Mouse (Mus musculus): ENCODE results near the gene Grin2d.

Grin2d gene

DNA sequence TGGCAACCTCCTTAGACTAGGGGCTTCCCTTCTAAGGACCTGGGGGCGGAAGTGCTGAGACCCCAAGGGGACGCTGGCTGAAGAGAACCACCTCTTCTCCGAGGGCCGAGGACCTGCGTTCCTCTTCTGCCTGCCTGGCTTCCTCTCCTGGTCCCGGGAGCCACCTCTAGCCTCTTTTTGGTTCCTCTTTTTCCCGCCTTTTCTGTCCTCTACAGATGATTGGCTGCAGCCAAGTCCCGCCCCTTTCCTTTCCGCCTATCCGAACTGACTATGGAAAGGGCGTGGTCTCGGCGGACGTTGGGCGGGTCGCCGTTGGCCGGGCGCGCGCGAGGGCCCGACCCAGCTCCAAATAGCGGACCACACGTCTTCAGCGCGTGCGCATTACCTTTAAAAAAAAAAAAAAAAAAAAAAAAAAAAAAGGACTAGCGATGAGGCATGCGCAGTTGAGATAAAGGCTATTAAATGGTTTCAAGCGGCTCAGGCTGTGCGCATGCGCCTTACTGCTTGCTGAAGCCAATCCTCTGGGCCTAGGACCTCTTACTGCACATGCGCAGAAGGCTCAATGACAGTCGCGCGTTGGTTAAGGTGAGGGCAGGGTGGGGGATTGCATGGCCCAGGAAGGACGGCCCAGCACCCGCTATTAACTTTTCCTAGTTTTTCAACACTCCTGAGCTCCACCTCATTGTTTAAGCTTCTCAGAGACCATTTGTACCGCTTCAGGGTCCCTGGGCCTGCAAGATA is 18.5 kb upstream of the Grin2d start, which contains the start of the genes Syngr4 and Tmem143:
Gene Syngr4 (minus strand): TSS at position 198 of the 741 bp plus-strand sequence.
Gene Tmem143 (plus strand): TSS at position 425 of the 741 bp plus-strand sequence.
- peak; percentile 96 for DNase-seq

DNA sequence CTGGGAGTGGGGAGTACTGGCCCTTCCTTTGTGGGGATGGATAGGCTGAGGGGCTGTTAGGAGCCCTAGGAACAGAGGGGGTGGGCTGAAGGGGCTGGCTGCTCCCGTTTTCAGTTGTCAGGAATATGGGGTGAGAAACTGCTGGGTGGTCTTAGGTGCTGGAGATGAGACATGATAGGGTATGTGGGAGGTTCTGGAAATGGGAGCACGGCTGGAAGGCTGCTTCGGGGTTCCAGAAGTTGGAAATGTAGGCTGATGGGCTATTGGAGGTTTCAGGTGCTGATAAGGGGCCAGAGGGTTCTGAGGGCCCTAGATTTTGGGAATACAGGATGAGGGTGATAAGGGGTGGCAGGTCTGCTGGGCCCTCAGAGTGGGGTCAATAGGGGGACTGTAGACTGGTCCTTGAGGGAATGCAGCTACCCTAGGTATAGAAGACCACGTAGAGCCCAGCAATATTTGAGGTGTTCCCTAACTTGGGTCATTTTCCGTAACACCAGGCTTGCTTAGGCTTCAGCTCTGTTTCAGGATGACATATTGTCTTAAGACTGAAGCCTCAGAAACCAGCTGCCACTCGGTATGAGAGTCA is 17.8 kb upstream of the Grin2d start:
- no peak for DNase-seq

DNA sequence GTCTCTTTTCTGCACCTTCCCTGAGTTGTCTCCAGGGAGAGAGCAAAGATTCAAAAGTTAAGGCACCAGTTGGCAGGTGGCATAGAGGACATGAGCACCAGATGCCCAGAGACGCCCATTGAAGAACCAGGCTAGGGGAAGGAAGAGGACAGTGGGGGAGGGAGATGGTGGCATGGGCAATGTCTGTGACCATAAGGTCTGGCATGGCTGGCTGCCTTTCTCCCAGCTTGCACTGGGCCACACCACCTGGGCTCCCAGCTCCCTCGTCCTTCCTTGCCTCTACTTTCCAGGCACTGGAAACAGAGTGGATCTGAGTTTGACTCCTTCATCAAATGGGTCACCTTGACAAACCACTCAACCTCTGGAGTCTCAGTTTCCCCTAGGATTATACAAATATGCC is 14.5 kb upstream of the Grin2d start:
- DNase-seq: no peak

DNA sequence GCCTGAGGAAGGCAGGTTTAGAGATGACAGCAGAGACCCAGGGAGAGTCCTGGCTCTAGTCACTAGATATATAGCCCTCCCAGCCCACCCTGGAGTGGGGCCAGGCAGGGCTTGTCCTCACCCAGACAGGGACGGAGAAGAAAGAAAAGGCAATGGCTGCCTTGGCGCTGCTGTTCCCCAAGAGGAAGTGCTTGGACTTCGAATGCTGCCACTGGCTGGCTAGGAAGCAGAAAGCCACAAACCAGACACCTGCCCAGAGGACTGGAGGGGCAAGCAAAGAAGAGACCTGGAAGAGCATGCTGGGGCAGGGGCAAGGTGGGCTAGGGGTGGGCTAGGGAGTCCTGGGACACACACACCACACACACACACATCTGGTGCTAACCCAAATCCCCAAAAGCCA is 9.1 kb upstream of the Grin2d start:
- DNase-seq: no peak

DNA sequence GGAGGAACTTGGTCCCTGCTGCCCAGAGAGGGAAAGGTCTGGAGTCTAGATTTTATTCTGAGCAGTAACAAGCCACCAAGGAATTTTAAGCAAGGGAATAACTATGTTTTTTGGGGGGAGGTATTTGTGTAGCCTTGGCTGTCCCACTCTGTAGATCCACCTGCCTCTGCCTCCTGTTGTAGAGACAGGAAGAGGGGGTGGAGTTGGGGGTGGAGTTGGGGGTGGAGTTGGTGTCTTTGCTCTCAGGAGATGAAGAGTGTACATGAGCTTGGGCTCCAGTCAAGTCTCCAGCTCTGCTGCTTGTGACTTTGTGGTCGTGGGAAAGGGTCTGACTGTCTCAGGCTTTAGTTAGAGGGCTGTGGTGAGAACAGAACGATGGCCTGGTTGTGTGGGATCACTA is 2.8 kb upstream of the Grin2d start:
- DNase-seq: no peak

DNA sequence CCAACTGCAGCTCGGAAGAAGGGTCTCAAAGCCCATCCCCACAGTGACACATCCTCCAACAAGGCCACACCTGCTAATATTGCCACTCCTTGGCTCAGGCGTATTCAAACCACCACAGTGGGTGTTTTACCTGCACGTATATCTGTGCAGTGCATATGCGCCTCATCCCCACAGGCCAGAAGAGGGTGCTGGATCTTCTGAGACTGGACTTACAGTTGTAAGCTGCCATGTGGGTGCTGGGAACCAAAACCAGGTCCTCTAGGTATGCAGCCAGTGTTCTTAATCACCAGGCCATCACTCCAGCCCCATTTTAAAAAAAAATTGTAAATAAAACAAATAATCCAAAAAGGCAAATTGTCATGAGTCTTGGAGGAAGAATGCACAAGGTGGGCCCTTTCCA is 2.4 kb upstream of the Grin2d start:
- DNase-seq: no peak

DNA sequence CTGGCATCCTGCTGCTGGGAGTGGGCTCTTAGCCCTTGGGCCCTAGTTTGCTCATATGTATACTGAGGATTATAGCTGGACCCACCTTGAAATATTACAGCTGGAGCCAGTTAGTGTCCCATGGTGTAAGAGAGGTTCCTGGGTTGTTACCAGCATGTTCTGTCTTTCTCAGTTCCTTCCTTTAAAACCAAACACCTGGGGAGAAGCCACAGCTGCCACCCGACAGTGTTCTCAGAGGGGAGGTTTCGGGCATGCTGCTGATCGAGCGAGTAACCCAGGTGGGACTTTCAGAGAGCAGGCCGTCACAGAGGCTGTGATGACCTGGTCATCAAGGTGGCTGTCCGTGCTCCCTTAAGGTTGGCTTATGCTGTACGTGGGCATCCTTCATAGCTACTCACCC is 1.3 kb downstream of the Grin2d start:
- DNase-seq: no peak

DNA sequence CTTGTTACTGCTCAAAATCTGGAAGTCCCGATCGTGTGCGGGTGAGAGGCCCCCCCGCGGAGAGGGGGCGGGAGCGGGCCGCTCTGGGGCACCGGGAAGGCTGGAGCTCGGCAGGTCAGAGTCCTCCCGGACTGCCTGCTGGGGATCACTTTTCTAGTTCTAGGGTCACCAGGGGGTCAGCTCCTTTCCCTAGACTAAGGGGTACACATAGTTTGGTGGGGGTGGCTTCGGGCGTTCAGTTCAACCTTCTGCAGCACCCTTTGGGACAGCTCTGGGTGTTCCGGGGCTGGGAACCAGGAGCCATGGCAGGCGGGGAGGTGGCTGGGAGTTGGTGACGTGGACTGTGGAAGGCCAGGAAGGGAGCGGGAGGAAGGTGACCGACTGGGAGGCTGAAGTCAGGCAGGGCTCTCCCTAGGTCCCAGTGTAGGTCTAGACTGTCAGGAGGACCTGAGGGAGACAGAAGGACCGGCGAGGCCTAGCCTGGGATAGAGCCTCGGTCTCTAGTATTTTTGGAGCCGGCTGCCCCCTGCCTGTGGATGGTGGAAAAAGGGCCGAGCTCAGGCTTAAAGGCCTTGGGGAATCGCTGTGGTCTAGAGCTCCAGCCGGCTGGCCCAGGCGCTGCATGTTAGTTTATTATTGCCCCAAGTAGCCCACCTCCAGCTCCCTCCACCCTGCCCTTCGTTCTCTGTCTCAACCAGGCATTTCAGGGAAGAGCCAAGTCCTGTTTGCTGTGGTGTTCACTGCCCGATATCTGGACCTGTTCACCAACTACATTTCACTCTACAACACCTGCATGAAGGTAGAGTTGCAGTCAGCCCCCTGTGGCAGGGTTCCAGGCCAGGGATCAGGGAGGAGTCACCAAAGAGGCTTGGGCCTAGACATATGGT is 4.9 kb downstream of the Grin2d start:
- DNase-seq: peak; percentile 81

DNA sequence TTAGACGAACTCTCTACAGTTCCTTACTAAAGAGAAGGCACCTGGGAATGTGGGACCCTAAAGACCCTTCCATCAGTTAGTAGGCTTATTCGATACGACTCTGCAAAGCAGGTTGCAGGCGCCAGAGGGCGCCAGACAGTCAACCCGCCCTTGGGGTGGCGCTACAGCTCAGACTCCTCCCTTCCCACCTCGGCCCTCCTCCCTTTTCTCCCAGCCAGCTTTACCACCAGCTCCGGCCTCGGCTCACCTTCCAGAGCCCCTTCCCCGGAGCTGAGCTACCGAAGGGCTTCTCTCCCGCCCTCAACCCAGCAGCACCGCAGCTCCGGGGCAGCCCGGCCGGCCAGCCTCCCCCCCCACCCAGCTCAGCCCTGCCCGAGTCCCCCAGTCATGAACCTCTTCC is 5.6 kb downstream of the Grin2d start, which contains the start of gene Kdelr1:
Gene Kdelr1 (plus strand): TSS at position 149 of the 400 bp plus-strand sequence.
- DNase-seq: peak; percentile 92

DNA sequence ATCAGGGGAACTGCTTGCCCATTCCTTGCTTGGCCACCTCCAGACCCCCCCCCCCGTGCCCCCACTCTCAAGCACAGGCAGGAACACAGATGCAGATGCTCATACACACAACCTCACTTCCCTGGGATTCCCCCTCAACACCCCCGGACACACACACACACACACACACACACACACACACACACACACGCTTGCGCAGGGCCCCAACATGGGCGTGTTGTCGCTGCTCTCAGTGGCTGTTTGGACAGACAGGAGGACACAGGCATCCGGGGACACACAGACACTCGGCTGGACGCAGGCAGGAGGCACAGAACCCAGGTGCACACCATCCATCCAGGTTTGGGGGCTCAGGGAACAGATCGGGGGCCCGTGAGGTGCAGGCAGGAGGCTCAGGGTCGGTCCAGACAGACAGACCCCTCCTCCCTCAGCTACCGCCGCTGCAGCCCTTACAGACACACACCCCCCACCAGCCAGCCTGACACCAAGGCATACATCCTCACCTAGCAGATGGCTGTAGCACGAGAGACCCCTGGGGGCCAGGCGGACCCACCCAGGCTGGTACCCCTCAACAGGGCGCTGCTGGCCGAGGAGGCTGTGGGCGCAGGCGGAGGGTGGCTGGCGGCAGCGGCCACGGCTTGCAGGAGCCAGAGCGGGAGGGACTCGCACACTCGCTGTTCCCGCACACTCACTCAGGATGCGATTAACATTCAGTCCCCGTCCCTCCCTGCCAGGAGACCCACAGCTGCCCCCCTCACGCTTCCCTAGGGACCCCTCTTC is 7.7 kb downstream of the Grin2d start:
- no peak for DNase-seq

DNA sequence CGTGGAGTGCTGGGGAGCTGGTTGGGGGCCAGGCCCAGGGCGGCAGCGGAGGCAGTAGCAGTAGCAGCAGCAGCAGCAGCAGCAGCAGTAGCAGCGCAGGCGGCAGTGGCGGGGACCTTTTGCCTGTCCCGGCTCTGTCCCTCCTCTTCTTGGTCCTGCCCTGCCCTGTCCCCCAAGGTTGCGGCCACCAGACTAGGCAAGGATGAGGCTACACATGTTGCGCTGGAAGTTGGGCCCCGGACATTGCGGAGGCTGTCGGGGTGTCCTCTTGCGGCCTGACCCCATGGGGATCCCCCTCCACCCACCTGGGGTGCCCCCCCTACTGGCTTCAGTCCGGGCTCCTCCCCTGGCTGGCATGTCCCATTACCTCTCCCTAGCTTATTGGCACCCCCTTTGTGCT is 8.4 kb downstream of the Grin2d start:
- DNase-seq: no peak

DNA sequence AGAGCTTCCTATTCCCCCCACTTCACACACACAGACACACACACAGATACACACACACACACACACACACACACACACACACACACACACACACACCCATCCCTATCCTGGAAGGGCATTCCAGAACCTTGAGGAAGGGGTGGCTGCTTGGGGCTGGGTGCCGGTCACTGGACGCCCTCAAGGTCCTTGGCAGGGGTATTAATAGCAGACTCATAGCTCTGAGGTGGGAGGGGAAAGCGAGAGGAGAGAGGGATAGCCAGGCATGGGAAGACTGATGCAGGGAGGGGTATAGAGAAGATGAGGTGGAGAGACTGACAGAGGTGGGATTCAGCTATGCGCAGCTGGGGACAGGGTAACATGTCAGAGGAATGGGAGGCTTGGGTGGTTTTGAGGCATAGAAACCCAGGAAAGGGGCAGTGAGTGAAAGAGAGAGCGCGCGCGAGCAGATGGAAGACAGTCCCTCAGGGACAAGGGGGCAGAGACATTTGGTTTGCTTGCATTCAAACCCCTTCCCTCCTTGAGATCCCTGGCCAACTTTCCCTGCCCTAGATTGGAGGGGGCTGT is 9.0 kb downstream of the Grin2d start:
- DNase-seq: no peak

DNA sequence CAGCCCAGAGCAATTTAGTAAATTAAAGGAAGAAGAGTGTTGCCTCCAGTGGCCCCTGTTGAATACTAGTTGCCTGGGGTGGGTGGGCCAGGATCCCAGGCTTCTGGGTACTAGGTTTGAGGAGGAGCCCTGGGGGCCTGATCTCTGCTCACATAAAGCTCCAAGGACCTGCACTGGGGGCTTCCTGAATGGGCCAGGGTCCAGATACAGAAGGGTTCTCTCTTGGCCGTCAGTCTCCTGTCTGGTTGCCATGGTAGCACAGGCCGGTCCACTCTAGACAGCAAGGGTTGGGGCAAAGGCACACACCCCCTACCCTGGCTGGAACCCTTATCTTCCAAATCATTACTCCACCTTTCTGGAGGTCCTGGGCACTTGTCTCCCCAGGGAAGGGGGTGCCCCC is 10.3 kb downstream of the Grin2d start:
- DNase-seq: no peak

DNA sequence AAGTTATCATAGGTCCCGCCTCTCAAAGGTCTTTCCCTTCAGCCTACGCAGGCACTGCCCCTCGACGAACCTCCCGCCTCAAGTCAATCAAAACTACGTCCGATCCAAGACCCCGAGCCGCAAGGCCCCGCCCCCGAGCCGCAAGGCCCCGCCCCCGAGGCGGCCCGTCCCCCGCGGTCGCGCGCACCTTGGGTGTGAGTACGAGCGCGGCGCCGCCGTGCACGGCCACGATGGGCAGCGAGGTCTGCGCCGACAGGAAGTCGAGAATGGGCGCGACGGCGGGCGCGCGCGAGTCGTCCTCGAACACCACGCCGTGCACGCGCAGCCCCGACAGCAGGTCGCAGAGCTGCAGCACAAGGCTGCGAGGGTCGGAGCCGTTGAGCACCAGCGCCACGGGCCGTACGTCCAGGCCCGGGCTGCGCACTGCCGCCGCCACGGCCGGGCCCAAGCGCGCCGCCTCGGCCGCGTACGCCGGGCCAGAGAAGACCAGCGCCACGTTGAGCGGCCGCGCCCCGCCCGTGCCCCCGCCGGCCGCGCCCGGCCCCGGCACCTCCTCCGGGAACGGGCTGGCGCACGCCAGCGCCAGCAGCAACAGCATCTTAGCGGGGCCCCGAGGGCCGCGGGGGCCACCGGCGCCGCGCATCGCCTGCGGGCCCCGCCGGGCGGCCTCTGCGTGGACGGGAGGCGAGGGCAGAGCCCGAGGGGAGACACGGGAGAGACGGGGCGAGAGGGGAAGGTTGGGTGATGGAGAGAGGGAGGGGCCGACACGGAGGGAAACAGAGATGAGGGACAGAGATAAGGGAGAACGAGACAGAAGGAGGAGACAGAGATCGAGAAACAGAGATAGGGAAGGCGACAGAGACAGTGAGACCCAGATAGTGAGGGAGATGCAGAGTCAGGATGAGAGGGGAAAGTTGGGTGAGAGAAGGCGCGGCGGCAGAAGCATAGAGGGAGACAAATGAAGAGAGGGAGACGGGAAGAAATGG is 12.0 kb downstream of the Grin2d start:
- DNase-seq: peak; percentile 90

DNA sequence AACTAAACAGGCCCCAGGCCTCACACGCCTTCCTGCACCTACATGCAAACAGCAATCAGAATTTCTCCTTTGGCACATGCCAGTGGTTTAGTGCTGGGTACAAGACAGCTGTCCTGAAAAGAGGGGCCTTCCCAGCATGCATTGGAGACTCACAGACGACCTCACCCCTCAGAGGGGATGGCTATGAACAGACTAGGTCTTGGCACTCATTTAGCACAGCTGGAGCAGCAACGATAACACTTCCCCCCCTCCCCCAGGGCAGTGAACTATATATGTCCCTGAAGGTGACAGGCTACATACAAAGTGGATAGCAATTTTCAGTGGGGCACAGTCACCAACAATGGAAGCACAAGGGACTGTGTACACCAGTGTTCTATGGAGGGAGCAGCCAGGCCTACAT is 13.7 kb downstream of the Grin2d start:
- DNase-seq: no peak

DNA sequence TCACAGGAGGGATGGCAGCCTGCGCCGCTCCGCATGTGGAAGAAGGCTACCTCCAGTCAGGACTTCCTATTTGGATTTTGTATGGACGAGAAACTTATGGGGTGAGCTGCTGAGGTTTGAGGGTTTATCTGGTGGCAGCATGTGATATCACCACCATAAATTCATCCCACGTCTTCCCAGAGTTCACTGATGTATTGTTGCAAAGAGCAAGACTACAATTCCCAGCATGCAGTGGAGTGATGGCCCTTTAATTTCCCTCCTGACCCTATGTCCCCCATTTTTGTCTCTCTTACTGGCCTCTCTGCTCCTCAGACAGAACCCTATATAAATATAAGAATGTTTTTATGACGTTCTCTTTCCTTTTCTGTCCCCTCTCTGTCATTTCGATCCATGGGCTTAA is 15.4 kb downstream of the Grin2d start:
- DNase-seq: no peak

DNA sequence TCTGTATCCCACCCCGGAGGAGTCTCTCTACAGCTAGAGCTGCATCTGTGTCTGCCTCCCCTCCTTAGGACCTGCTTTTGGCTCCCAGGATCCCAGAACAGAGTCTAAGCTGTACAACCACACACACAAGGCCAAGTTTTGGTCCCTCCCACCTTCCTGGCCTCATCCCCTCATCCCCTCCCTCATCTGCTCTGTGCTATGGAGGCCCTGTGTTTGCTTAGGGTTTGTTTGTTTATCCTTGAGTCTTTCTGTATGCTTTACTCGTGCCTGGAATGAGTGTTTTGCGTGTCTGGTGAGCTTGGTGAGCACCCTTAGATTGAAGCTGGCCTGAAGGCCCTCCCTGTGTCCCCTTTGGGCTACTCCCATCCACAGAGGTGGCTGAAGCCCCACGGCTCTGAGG is 19.2 kb downstream of the Grin2d start:
- no peak for DNase-seq

DNA sequence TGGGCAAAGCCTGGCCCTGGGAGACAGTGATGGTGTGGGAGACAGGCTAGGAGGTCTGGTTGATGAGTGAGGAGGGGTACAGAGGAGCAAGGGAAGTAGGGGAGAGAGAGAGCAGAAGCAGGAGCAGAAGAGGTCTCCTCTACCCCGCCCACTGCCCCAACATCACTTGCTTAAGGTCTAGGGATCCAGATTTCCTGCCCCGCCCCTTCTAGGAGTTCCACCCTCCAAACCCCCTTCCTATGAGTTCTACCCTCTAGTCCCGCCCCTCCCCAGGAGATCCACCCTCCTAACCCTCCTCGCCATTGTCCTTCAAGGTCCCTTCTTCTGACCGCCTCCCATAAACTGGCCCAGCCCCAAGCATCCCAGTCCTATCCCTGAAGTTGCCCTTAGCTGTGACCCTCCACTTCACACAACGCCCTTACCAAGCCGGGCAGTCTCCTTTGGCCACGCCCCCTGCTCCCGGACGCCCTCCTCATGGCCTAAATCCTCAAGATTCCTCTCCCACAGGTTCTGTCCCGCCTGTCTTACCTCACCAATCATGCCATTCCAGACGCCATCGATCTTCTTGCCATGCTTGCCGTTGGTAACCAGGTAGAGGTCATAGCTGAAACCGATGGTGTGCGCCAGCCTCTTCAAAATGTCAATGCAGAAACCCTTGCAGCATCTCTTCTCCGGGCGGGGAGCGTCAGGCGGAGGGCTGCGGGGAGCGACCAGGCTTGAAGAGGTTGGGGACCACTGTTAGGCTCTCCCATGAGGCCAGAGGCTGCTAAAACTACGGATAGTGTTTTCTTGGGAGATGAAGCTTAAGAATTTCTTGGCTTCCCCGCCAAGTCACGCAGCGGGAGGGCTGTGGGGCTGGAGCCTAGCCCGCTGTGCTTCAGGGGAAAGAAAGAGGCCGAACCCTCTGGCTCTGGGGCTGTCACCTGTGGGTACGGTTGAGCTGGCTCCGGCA is 21.0 kb downstream of the Grin2d start:
- DNase-seq: no peak

DNA sequence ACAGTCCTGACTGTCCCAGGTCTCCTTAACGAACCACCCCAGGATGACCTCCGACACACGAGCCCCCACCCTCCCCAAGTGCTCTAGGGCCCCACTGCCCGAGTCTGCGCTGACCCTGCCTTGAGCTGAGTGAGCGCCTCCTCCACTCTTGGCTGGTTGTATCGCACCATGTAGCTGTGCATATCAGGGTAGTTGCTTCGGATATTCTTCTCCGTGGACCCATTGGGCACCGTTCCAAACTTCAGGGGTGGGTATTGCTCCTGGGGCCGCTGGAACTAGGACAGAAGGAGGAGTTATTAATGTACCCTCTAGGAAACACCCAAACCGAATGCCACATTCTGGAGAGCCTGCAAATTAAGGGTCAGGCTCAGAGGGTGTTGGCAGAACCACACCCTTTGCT is 25.1 kb downstream of the Grin2d start:
- DNase-seq: no peak

DNA sequence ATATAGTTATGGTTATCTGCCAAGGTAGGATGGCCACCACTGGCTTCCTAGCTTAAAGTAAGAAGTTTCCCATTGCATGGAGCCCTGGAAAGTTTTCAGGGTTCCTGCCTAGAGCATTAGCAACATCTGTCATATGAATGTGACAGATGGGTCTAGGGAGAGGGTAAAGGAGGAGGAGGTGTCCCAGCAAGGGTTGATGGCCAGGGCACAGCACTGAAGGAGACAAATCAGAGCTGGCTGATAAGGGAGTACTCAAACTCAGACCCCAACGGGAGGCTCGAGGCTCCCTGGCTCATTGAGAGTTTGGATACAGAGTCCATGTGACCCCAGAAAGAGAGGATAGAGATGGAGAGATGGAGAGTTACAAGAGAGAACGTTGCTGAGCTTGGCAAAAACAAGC is 27.5 kb downstream of the Grin2d start:
- no peak for DNase-seq
